Mouse (Mus musculus) lung, adult 2 months (tissue): ENCODE data around the gene Neurog1.

Source experiments
- CTCF ChIP-seq: fragments of 200-500 bp; IDR thresholded peaks from 2 replicates; pipeline ENCODE4 v1.5.1; 2011; ENCODE audit warnings: mild to moderate bottlenecking, low read length, control low read depth; ENCODE audit not compliant: insufficient read depth
- POLR2A ChIP-seq: fragments of 200-500 bp; IDR thresholded peaks from 2 replicates; pipeline ENCODE4 v1.6.1; 2011; ENCODE audit warnings: low read depth, mild to moderate bottlenecking, control low read depth, low read length, borderline replicate concordance; ENCODE audit errors: extremely low read depth

DNA sequence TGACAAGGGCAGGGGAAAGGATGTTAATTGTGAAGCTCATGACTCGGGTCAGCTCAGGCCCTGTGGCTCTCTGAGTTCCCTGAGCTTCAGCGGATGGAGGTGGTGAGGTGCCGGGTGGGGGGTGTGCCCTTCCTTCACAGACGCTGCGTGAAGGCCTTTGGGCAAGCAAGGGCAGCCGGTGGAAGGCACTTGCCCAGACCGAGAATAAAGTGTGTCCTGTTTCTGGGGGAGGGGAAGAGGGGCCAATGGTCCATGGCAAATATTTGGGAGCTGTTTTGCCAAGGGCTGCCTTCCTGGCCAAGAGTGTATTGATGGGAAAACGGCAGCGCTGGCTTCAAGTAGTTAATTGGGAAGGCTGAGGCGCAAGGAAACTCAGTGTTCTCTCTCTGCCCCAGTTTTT lies 42.9 kb upstream of the Neurog1 start:
- no peak for TF ChIP-seq CTCF
- no peak for TF ChIP-seq POLR2A
